Mouse (Mus musculus) G1E (cell line): ENCODE measurements around the gene Hoxc11. TPM values are rescaled to one million over a fixed set of nuclear protein-coding genes. Genes with fewer than 3 reads are reported as not detected.

Experiments
- ATAC-seq: 2 replicates; pipeline ENCODE4 v1.8.0; 2016; ENCODE audit warnings: mild to moderate bottlenecking; ENCODE audit not compliant: insufficient number of reproducible peaks, poor library complexity, low FRiP score, severe bottlenecking; ENCODE audit errors: extremely low read depth
- DNase-seq: peaks from one replicate; pipeline ENCODE4 v3.0.0; 2012; ENCODE audit warnings: low spot score
- H3K27me3 ChIP-seq: 2 replicates; pipeline ENCODE4 v1.6.1; 2012; ENCODE audit warnings: mild to moderate bottlenecking, low read length, inconsistent platforms; ENCODE audit not compliant: insufficient read depth
- H3K36me3 ChIP-seq: replicated peaks from 2 replicates; pipeline ENCODE3; 2012; ENCODE audit warnings: mild to moderate bottlenecking, inconsistent platforms
- H3K4me1 ChIP-seq: 2 replicates; pipeline ENCODE4 v1.6.1; 2012; ENCODE audit warnings: low read depth, low read length, inconsistent platforms, mixed read lengths; ENCODE audit not compliant: insufficient read depth
- H3K4me3 ChIP-seq: 2 replicates; pipeline ENCODE4 v1.5.1; 2012; ENCODE audit warnings: low read depth, mild to moderate bottlenecking, inconsistent platforms, low read length, moderate library complexity, mixed read lengths
- H3K9me3 ChIP-seq: replicated peaks from 2 replicates; pipeline ENCODE4 v1.6.1; 2012; ENCODE audit warnings: inconsistent platforms
- CTCF ChIP-seq: IDR thresholded peaks from 2 replicates; pipeline ENCODE4 v1.5.1; 2012; ENCODE audit warnings: low read depth, low read length, inconsistent platforms, mixed read lengths
- GATA1 ChIP-seq: IDR thresholded peaks from 2 replicates; pipeline ENCODE4 v1.6.1; 2012; ENCODE audit warnings: borderline replicate concordance, low read length, inconsistent platforms, mixed read lengths
- GATA2 ChIP-seq: IDR thresholded peaks from 2 replicates; pipeline ENCODE4 v1.6.1; 2012; ENCODE audit warnings: low read depth, low read length, inconsistent platforms, borderline replicate concordance
- POLR2AphosphoS5 ChIP-seq: IDR thresholded peaks from 2 replicates; pipeline ENCODE4 v1.6.1; 2012; ENCODE audit warnings: low read depth, low read length, inconsistent platforms; ENCODE audit not compliant: insufficient replicate concordance
- TAL1 ChIP-seq: conservative IDR thresholded peaks from 2 replicates; pipeline ENCODE4 v1.6.1; 2012; ENCODE audit warnings: low read depth, low read length, inconsistent platforms, mixed read lengths
- polyA plus RNA-seq: library from polyadenylated mRNA; stranded (reverse); fragments of >175 nt; gene quantifications from 2 replicates; pipeline ENCODE4 v1.2.3, GENCODE M21; 2012
- total RNA-seq, 2 experiments: library from RNA; stranded (forward) in 1 of 2; stranded (reverse) in 1 of 2; fragments of 200-1000 nt in 1 of 2; fragments of >200 nt in 1 of 2; fragmentation: Nextera tagmentation in 1 of 2; gene quantifications; 2 replicates each; pipeline ENCODE4 v1.2.3; 2014 to 2017

Gene Hoxc11
- total and polyA plus RNA-seq, 3 experiments: 0.22 TPM; not detected in 2

- Histone ChIP-seq H3K4me3 (peak overlapping the region; percentile 73), H3K36me3 (no peaks in the 10 kb centered on the region), H3K4me1 (peaks cover 69% of the 10 kb centered on the region), H3K9me3 (no peaks in the 10 kb centered on the region), H3K27me3 (peaks cover 54% of the 10 kb centered on the region)
- DNase-seq: no peak
- no peak for ATAC-seq
- TF ChIP-seq TAL1 (no peak), GATA2 (no peak), CTCF (no peak), GATA1 (no peak), POLR2AphosphoS5 (no peak)
Measured at GRCm38 (mm10) chr15:102975688-102976111, 21.5 kb downstream of the Hoxc11 start.

- TF ChIP-seq GATA2: no peak
- TF ChIP-seq GATA1: no peak
- no peak for TF ChIP-seq CTCF
- no peak for TF ChIP-seq POLR2AphosphoS5
- TF ChIP-seq TAL1: no peak
- Histone ChIP-seq H3K36me3 (no peaks in the 10 kb centered on the region), H3K4me3 (peak within 1 kb of the TSS; percentile 73), H3K4me1 (peaks cover 69% of the 10 kb centered on the region), H3K27me3 (peaks cover 49% of the 10 kb centered on the region), H3K9me3 (no peaks in the 10 kb centered on the region)
- DNase-seq (peak; percentile 47), ATAC-seq (no peak)
Measured at GRCm38 (mm10) chr15:102976171-102976570, 21.9 kb downstream of the Hoxc11 start, which contains the start of gene Hoxc9. Hoxc9 (plus strand) TSS chr15:102976439.

DNA sequence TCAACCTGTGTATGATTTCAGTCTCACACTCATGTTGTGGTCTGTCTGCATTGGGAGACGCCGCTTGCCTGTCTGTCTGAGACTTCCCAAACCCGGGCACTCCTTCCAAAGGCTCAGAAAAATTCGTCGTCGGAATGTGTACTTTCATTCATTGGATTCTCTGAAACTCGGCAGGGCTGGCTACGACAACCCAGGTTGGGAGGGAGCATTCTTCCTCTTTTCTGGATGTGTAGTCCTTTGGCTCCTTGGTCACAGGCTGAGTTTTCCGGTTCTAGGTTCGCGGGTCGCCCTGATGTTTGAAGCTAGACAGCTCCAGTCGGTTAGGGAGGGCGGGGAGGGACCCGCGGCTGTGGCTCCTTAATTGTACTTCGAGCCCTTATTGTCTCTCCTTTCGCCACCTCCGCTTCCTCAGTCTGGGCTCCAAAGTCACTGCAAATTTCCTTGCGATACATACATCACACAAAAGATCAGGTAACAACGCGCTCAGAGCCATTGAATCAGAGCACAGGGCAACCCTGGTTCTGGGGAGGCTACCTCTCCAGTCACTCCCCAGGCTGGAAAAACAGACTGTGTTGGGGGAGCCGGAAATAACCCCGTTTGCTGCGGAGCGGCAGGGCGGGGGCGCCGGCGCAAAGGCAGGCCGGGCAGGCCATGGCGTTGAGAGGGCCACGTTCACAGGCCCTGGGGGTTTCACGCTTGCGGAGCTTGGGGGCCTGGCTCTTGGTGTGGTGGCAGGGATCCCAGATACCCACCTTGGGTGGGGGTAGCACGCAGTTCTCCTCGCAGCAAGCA, 22.6 kb downstream of the Hoxc11 start:
- TF ChIP-seq CTCF (no peak), POLR2AphosphoS5 (no peak), GATA1 (no peak), GATA2 (no peak), TAL1 (no peak)
- Histone ChIP-seq H3K4me3 (peak overlapping the region; percentile 73), H3K27me3 (peaks cover 45% of the 10 kb centered on the region), H3K36me3 (no peaks in the 10 kb centered on the region), H3K9me3 (no peaks in the 10 kb centered on the region), H3K4me1 (peaks cover 71% of the 10 kb centered on the region)
- no peak for ATAC-seq
- peak; percentile 73 for DNase-seq

GRCm38 (mm10) chr15:102977423-102977974, 23.3 kb downstream of the Hoxc11 start:
- ATAC-seq (no peak), DNase-seq (peak; percentile 55)
- Histone ChIP-seq H3K4me3 (peak overlapping the region; percentile 73), H3K9me3 (no peaks in the 10 kb centered on the region), H3K36me3 (no peaks in the 10 kb centered on the region), H3K27me3 (peaks cover 44% of the 10 kb centered on the region), H3K4me1 (peaks cover 72% of the 10 kb centered on the region)
- no peak for TF ChIP-seq CTCF
- TF ChIP-seq POLR2AphosphoS5: no peak
- no peak for TF ChIP-seq GATA2
- no peak for TF ChIP-seq GATA1
- no peak for TF ChIP-seq TAL1

GRCm38 (mm10) chr15:102978615-102979515, 24.6 kb downstream of the Hoxc11 start:
- Histone ChIP-seq H3K4me3 (peak overlapping the region; percentile 67; the same call in 1 of the 2 replicates), H3K4me1 (peaks cover 76% of the 10 kb centered on the region), H3K27me3 (peaks cover 42% of the 10 kb centered on the region), H3K9me3 (no peaks in the 10 kb centered on the region), H3K36me3 (peaks cover 2% of the 10 kb centered on the region)
- ATAC-seq (no peak), DNase-seq (no peak)
- TF ChIP-seq CTCF: no peak
- no peak for TF ChIP-seq POLR2AphosphoS5
- TF ChIP-seq GATA1: no peak
- no peak for TF ChIP-seq GATA2
- TF ChIP-seq TAL1: no peak

- peaks cover 6% of the 10 kb centered on the region for H3K36me3 ChIP-seq
- H3K4me3 ChIP-seq: no peak overlapping the region
- ATAC-seq: no peak
- H3K4me1 ChIP-seq: peaks cover 81% of the 10 kb centered on the region
- no peaks in the 10 kb centered on the region for H3K9me3 ChIP-seq
- TF ChIP-seq POLR2AphosphoS5 (no peak), TAL1 (no peak), GATA2 (no peak), CTCF (no peak), GATA1 (no peak)
- DNase-seq: no peak
- peaks cover 43% of the 10 kb centered on the region for H3K27me3 ChIP-seq
Measured at GRCm38 (mm10) chr15:102979936-102980335, 25.7 kb downstream of the Hoxc11 start.
